Mouse (Mus musculus): ENCODE measurements around the gene Smug1. TPM values are rescaled to one million over a fixed set of nuclear protein-coding genes. Genes with fewer than 3 reads are reported as not detected.

Smug1 gene
- total RNA-seq, 1 experiment: 10.6 TPM

GRCm38 (mm10) chr15:103123343-103123742 lies 43.5 kb downstream of the Smug1 start:
- DNase-seq (ENCODE audit: low read depth, low spot score): no peak
- Histone ChIP-seq H3K9ac (ENCODE audit: insufficient read depth, low read depth, low read length, poor library complexity, severe bottlenecking) (no peak overlapping the region), H3K9me3 (ENCODE audit: control insufficient read depth, insufficient read depth, low read depth, low read length) (no peaks in the 10 kb centered on the region), H3K4me1 (ENCODE audit: control insufficient read depth in 2 of 2, insufficient read depth in 2 of 2, low read length in 2 of 2, poor library complexity in 1 of 2) (no peaks in the 10 kb centered on the region), H3K36me3 (ENCODE audit: control insufficient read depth, insufficient read depth, low read length, poor library complexity, severe bottlenecking) (no peaks in the 10 kb centered on the region), H3K4me3 (ENCODE audit: insufficient read depth in 1 of 2, low read depth in 1 of 2, low read length in 2 of 2, poor library complexity in 1 of 2, severe bottlenecking in 1 of 2) (no peak overlapping the region), H3K27ac (ENCODE audit: insufficient read depth, low read depth, low read length, poor library complexity, severe bottlenecking) (no peak overlapping the region)
- in situ Hi-C loops (cut with MboI; ENCODE audit: low sequenced_read_pairs in 2 of 2, unreplicated experiment in 2 of 2): no loop called here
- TF ChIP-seq ZNF384 (IDR thresholded peaks at IDR 0.05; ENCODE audit: low read depth, low read length): no peak
- no peak for TF ChIP-seq HCFC1 (IDR thresholded peaks at IDR 0.05; ENCODE audit: borderline replicate concordance, insufficient read depth, low read length)
- no peak for TF ChIP-seq CHD2 (IDR thresholded peaks at IDR 0.05; ENCODE audit: low read depth, low read length)
- TF ChIP-seq MAFK (IDR thresholded peaks at IDR 0.05; ENCODE audit: insufficient read depth, low read depth, low read length): no peak
- TF ChIP-seq ZC3H11A (IDR thresholded peaks at IDR 0.05; ENCODE audit: borderline replicate concordance, low read depth, low read length): no peak

GRCm38 (mm10) chr15:103122372-103122771 lies 44.5 kb downstream of the Smug1 start:
- Histone ChIP-seq H3K27ac (ENCODE audit: insufficient read depth, low read depth, low read length, poor library complexity, severe bottlenecking) (no peak overlapping the region), H3K9me3 (ENCODE audit: control insufficient read depth, insufficient read depth, low read depth, low read length) (no peaks in the 10 kb centered on the region), H3K36me3 (ENCODE audit: control insufficient read depth, insufficient read depth, low read length, poor library complexity, severe bottlenecking) (no peaks in the 10 kb centered on the region), H3K4me1 (ENCODE audit: control insufficient read depth in 2 of 2, insufficient read depth in 2 of 2, low read length in 2 of 2, poor library complexity in 1 of 2) (no peaks in the 10 kb centered on the region), H3K9ac (ENCODE audit: insufficient read depth, low read depth, low read length, poor library complexity, severe bottlenecking) (no peak overlapping the region), H3K4me3 (ENCODE audit: insufficient read depth in 1 of 2, low read depth in 1 of 2, low read length in 2 of 2, poor library complexity in 1 of 2, severe bottlenecking in 1 of 2) (no peak overlapping the region)
- in situ Hi-C loops (cut with MboI; ENCODE audit: low sequenced_read_pairs in 2 of 2, unreplicated experiment in 2 of 2): no loop called here
- TF ChIP-seq MAFK (IDR thresholded peaks at IDR 0.05; ENCODE audit: insufficient read depth, low read depth, low read length): no peak
- no peak for TF ChIP-seq ZNF384 (IDR thresholded peaks at IDR 0.05; ENCODE audit: low read depth, low read length)
- no peak for TF ChIP-seq CHD2 (IDR thresholded peaks at IDR 0.05; ENCODE audit: low read depth, low read length)
- no peak for TF ChIP-seq HCFC1 (IDR thresholded peaks at IDR 0.05; ENCODE audit: borderline replicate concordance, insufficient read depth, low read length)
- no peak for TF ChIP-seq ZC3H11A (IDR thresholded peaks at IDR 0.05; ENCODE audit: borderline replicate concordance, low read depth, low read length)
- DNase-seq (ENCODE audit: low read depth, low spot score): no peak

GRCm38 (mm10) chr15:103121416-103121815 lies 45.5 kb downstream of the Smug1 start:
- no peak overlapping the region for H3K9ac ChIP-seq (ENCODE audit: insufficient read depth, low read depth, low read length, poor library complexity, severe bottlenecking)
- in situ Hi-C loops (cut with MboI; ENCODE audit: low sequenced_read_pairs in 2 of 2, unreplicated experiment in 2 of 2): no loop called here
- no peaks in the 10 kb centered on the region for H3K9me3 ChIP-seq (ENCODE audit: control insufficient read depth, insufficient read depth, low read depth, low read length)
- TF ChIP-seq ZC3H11A (IDR thresholded peaks at IDR 0.05; ENCODE audit: borderline replicate concordance, low read depth, low read length) (no peak), ZNF384 (IDR thresholded peaks at IDR 0.05; ENCODE audit: low read depth, low read length) (no peak), MAFK (IDR thresholded peaks at IDR 0.05; ENCODE audit: insufficient read depth, low read depth, low read length) (no peak), CHD2 (IDR thresholded peaks at IDR 0.05; ENCODE audit: low read depth, low read length) (no peak), HCFC1 (IDR thresholded peaks at IDR 0.05; ENCODE audit: borderline replicate concordance, insufficient read depth, low read length) (no peak)
- no peak overlapping the region for H3K27ac ChIP-seq (ENCODE audit: insufficient read depth, low read depth, low read length, poor library complexity, severe bottlenecking)
- H3K4me3 ChIP-seq (ENCODE audit: insufficient read depth in 1 of 2, low read depth in 1 of 2, low read length in 2 of 2, poor library complexity in 1 of 2, severe bottlenecking in 1 of 2): no peak overlapping the region
- no peaks in the 10 kb centered on the region for H3K4me1 ChIP-seq (ENCODE audit: control insufficient read depth in 2 of 2, insufficient read depth in 2 of 2, low read length in 2 of 2, poor library complexity in 1 of 2)
- no peak for DNase-seq (ENCODE audit: low read depth, low spot score)
- H3K36me3 ChIP-seq (ENCODE audit: control insufficient read depth, insufficient read depth, low read length, poor library complexity, severe bottlenecking): no peaks in the 10 kb centered on the region

DNA sequence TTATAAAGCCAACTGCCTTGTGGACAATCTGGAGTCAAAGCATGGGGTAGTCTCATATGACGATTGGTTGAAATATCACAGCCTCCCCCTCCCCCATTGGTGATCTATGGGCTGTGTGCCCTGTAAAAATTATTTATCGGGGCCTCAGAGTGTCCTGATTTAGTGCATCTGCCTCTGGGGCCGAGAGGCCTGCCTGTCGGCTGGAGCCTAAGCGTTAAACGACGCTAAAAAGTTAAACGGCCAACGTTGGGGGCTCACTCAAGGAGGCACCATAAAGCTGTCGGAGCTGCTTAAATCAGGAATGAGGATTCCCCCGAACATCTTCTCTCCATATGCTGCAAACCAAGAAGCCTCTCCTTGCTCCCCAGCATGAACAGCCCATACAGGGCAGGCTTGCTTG lies 46.3 kb downstream of the Smug1 start:
- Histone ChIP-seq H3K9me3 (ENCODE audit: control insufficient read depth, insufficient read depth, low read depth, low read length) (no peaks in the 10 kb centered on the region), H3K4me3 (ENCODE audit: insufficient read depth in 1 of 2, low read depth in 1 of 2, low read length in 2 of 2, poor library complexity in 1 of 2, severe bottlenecking in 1 of 2) (no peak overlapping the region), H3K9ac (ENCODE audit: insufficient read depth, low read depth, low read length, poor library complexity, severe bottlenecking) (no peak overlapping the region), H3K4me1 (ENCODE audit: control insufficient read depth in 2 of 2, insufficient read depth in 2 of 2, low read length in 2 of 2, poor library complexity in 1 of 2) (no peaks in the 10 kb centered on the region), H3K27ac (ENCODE audit: insufficient read depth, low read depth, low read length, poor library complexity, severe bottlenecking) (no peak overlapping the region), H3K36me3 (ENCODE audit: control insufficient read depth, insufficient read depth, low read length, poor library complexity, severe bottlenecking) (no peaks in the 10 kb centered on the region)
- TF ChIP-seq CHD2 (IDR thresholded peaks at IDR 0.05; ENCODE audit: low read depth, low read length) (no peak), HCFC1 (IDR thresholded peaks at IDR 0.05; ENCODE audit: borderline replicate concordance, insufficient read depth, low read length) (no peak)
- no peak for DNase-seq (ENCODE audit: low read depth, low spot score)
- in situ Hi-C loops (cut with MboI; ENCODE audit: low sequenced_read_pairs in 2 of 2, unreplicated experiment in 2 of 2): no loop called here

GRCm38 (mm10) chr15:103115726-103116125 lies 51.2 kb downstream of the Smug1 start:
- in situ Hi-C loops (cut with MboI; ENCODE audit: low sequenced_read_pairs in 2 of 2, unreplicated experiment in 2 of 2): no loop called here
- Histone ChIP-seq H3K27ac (ENCODE audit: insufficient read depth, low read depth, low read length, poor library complexity, severe bottlenecking) (no peak overlapping the region), H3K4me1 (ENCODE audit: control insufficient read depth in 2 of 2, insufficient read depth in 2 of 2, low read length in 2 of 2, poor library complexity in 1 of 2) (no peaks in the 10 kb centered on the region), H3K4me3 (ENCODE audit: insufficient read depth in 1 of 2, low read depth in 1 of 2, low read length in 2 of 2, poor library complexity in 1 of 2, severe bottlenecking in 1 of 2) (no peak overlapping the region), H3K36me3 (ENCODE audit: control insufficient read depth, insufficient read depth, low read length, poor library complexity, severe bottlenecking) (no peaks in the 10 kb centered on the region), H3K9me3 (ENCODE audit: control insufficient read depth, insufficient read depth, low read depth, low read length) (no peaks in the 10 kb centered on the region), H3K9ac (ENCODE audit: insufficient read depth, low read depth, low read length, poor library complexity, severe bottlenecking) (no peak overlapping the region)
- no peak for DNase-seq (ENCODE audit: low read depth, low spot score)
- TF ChIP-seq HCFC1 (IDR thresholded peaks at IDR 0.05; ENCODE audit: borderline replicate concordance, insufficient read depth, low read length) (no peak), MAFK (IDR thresholded peaks at IDR 0.05; ENCODE audit: insufficient read depth, low read depth, low read length) (no peak), ZNF384 (IDR thresholded peaks at IDR 0.05; ENCODE audit: low read depth, low read length) (no peak), CHD2 (IDR thresholded peaks at IDR 0.05; ENCODE audit: low read depth, low read length) (no peak), ZC3H11A (IDR thresholded peaks at IDR 0.05; ENCODE audit: borderline replicate concordance, low read depth, low read length) (no peak)

Data from ES-E14 (cell line).